25 mouse cellular contexts compared by ENCODE assay signal in the genomic region with DNA sequence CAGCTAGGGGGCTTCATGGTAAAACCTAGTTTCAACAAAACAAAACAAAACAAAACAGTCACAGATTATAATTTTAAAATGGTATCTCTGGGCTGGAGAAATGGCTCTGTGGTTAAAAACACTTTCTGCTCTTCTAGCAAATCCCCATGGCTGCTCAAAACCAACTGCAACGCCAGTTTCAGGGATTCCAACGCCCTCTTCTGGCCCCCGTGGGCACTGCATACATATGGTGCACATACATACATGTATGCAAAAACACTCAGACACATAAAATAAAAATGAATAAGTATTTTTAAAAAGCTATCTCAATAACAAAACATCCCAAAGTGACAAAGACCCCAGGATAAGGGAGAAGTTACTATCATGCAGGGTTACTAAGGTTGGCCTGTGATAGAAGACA. TPM values are rescaled to one million over a fixed set of nuclear protein-coding genes. Genes with fewer than 3 reads are reported as not detected.
A peak's percentile ranks its signal among the peaks of the same experiment; 100 is the strongest.
DNase-seq lines count a peak whose midpoint lies in the region; ATAC-seq and TF ChIP-seq lines count a peak whose summit lies in the region.
"Had no signal": no experiment of that assay in that cellular context is flagged by ENCODE, and none has a peak within 500 bp of the region (broad histone marks: within the 10 kb centered on the region; RNA-seq: fewer than 3 reads in every experiment).

No protein-coding gene starts in this region.

- no peaks in the 10 kb centered on the region for H3K4me1 ChIP-seq in hindbrain, postnatal 0 days (ENCODE audit: insufficient read depth, low read length)
- no peaks in the 10 kb centered on the region for H3K4me1 ChIP-seq in hindbrain, embryonic 11.5 days (replicated peaks; ENCODE audit: control insufficient read depth, insufficient read depth, low read length)
- peaks cover 2 to 19% of the 10 kb centered on the region in 2 experiments for H3K4me1 ChIP-seq in liver, embryonic 14.5 days (replicated peaks; ENCODE audit: control insufficient read depth in 2 of 2, insufficient read depth in 2 of 2, low read length in 1 of 2)
- no peaks in the 10 kb centered on the region for H3K4me1 ChIP-seq in liver, postnatal 0 days (ENCODE audit: insufficient read depth)
- peaks cover 2 to 13% of the 10 kb centered on the region in 2 experiments for H3K4me1 ChIP-seq in MEL (ENCODE audit: control insufficient read depth in 1 of 2, insufficient read depth in 2 of 2, low read length in 2 of 2)
- H3K4me1 ChIP-seq: embryonic facial prominence, embryonic 12.5 days; embryonic facial prominence, embryonic 15.5 days; hindbrain, embryonic 10.5 days had no signal

- no peak overlapping the region for H3K4me3 ChIP-seq in hindbrain, postnatal 0 days (ENCODE audit: low read length)
- no peak overlapping the region for H3K4me3 ChIP-seq in hindbrain, embryonic 11.5 days (ENCODE audit: low read depth, low read length)
- H3K4me3 ChIP-seq in liver, embryonic 14.5 days (ENCODE audit: insufficient read depth in 1 of 2, low read depth in 2 of 2, low read length in 2 of 2), result no peak overlapping the region
- H3K4me3 ChIP-seq in liver, postnatal 0 days (ENCODE audit: low read depth, low read length), result no peak overlapping the region
- no peak overlapping the region for H3K4me3 ChIP-seq in MEL (ENCODE audit: control insufficient read depth in 1 of 2, insufficient read depth in 1 of 2, low read depth in 2 of 2, low read length in 2 of 2)
- H3K4me3 ChIP-seq: embryonic facial prominence, embryonic 12.5 days; embryonic facial prominence, embryonic 15.5 days; heart, embryonic 10.5 days; hindbrain, embryonic 10.5 days had no signal

- H3K9me3 ChIP-seq in hindbrain, postnatal 0 days (ENCODE audit: low read length), result no peaks in the 10 kb centered on the region
- no peaks in the 10 kb centered on the region for H3K9me3 ChIP-seq in hindbrain, embryonic 11.5 days (ENCODE audit: control insufficient read depth, low read length)
- H3K9me3 ChIP-seq in liver, embryonic 14.5 days (ENCODE audit: control insufficient read depth, low read length), result no peaks in the 10 kb centered on the region
- no peaks in the 10 kb centered on the region for H3K9me3 ChIP-seq in liver, postnatal 0 days (ENCODE audit: low read length)
- no peaks in the 10 kb centered on the region for H3K9me3 ChIP-seq in MEL (replicated peaks; ENCODE audit: insufficient read depth, low read length)
- H3K9me3 ChIP-seq: embryonic facial prominence, embryonic 12.5 days; embryonic facial prominence, embryonic 15.5 days; G1E; heart, embryonic 10.5 days; hindbrain, embryonic 10.5 days had no signal

- 0 out of 2 replicates have a peak, but pooled peaks have one; percentile 4 for TF ChIP-seq CTCF in hindbrain, postnatal 0 days (IDR thresholded peaks at IDR 0.05; ENCODE audit: low read depth)
- TF ChIP-seq CTCF in liver, embryonic 14.5 days (IDR thresholded peaks at IDR 0.05; ENCODE audit: low read depth), result 0 out of 2 replicates have a peak, but pooled peaks have one; percentile 11
- TF ChIP-seq CTCF in liver, postnatal 0 days (IDR thresholded peaks at IDR 0.05; ENCODE audit: low read depth), result no peak
- TF ChIP-seq CTCF in MEL (IDR thresholded peaks at IDR 0.05 in 2 of 3, conservative IDR thresholded peaks at IDR 0.05 in 1 of 3; ENCODE audit: control insufficient read depth in 1 of 3, insufficient read depth in 1 of 3, low read depth in 2 of 3, low read length in 3 of 3, poor library complexity in 1 of 3, severe bottlenecking in 1 of 3), result peak in 2 of 3 experiments; percentile 11 to 25; a peak in 2 of 6 replicates

- no peaks in the 10 kb centered on the region for H3K27me3 ChIP-seq in hindbrain, postnatal 0 days (ENCODE audit: insufficient read depth, low read length)
- H3K27me3 ChIP-seq in hindbrain, embryonic 11.5 days (ENCODE audit: control insufficient read depth, insufficient read depth, low read length), result no peaks in the 10 kb centered on the region
- H3K27me3 ChIP-seq in liver, embryonic 14.5 days (ENCODE audit: control insufficient read depth, insufficient read depth, low read length), result no peaks in the 10 kb centered on the region
- H3K27me3 ChIP-seq in liver, postnatal 0 days (ENCODE audit: insufficient read depth, low read length), result no peaks in the 10 kb centered on the region
- no peaks in the 10 kb centered on the region for H3K27me3 ChIP-seq in MEL (ENCODE audit: control insufficient read depth in 1 of 2, insufficient read depth in 2 of 2, low read length in 2 of 2)
- H3K27me3 ChIP-seq: embryonic facial prominence, embryonic 12.5 days; embryonic facial prominence, embryonic 15.5 days had no signal

- no peak for DNase-seq in hindbrain, postnatal 0 days (ENCODE audit: low spot score)
- no peak for DNase-seq in hindbrain, embryonic 11.5 days (ENCODE audit: low spot score)
- DNase-seq in liver, embryonic 14.5 days (ENCODE audit: low read depth in 3 of 3, low spot score in 3 of 3), result no peak
- DNase-seq in liver, postnatal 0 days, result no peak
- DNase-seq in MEL (ENCODE audit: low read depth, low spot score) (no peak), ZHBTc4 (ENCODE audit: low read depth, low spot score) (peak; percentile 55)
- DNase-seq in gastrocnemius, postnatal 25 days, result no peak
- DNase-seq: adrenal gland, postnatal 10 days; adrenal gland, postnatal 36 days; cerebellum, adult 2 months; cerebellum, adult 9-11 months; cerebellum, postnatal 25 days; forebrain, postnatal 0 days; gastrocnemius, postnatal 10 days; heart, adult 18-20 months; heart, postnatal 36 days had no signal

- ATAC-seq in hindbrain, postnatal 0 days, result no peak
- ATAC-seq in hindbrain, embryonic 11.5 days (ENCODE audit: low FRiP score), result no peak
- no peak for ATAC-seq in liver, embryonic 14.5 days (ENCODE audit: insufficient read depth)
- ATAC-seq in liver, postnatal 0 days, result no peak
- ATAC-seq in CD4-positive, CD25-positive, alpha-beta regulatory T cell, adult 4 months, result no peak
- ATAC-seq: forebrain, embryonic 14.5 days; forebrain, postnatal 0 days; intestine, postnatal 0 days had no signal

- H3K4me2 ChIP-seq in hindbrain, postnatal 0 days (ENCODE audit: low read depth, low read length), result no peak overlapping the region
- no peak overlapping the region for H3K4me2 ChIP-seq in hindbrain, embryonic 11.5 days (replicated peaks; ENCODE audit: low read depth, low read length)
- no peak overlapping the region for H3K4me2 ChIP-seq in liver, embryonic 14.5 days (ENCODE audit: low read depth)
- no peak overlapping the region for H3K4me2 ChIP-seq in liver, postnatal 0 days (ENCODE audit: low read depth, low read length)
- H3K4me2 ChIP-seq: embryonic facial prominence, embryonic 12.5 days; embryonic facial prominence, embryonic 15.5 days; hindbrain, embryonic 14.5 days had no signal

- WGBS in hindbrain, postnatal 0 days, result 92% methylated on average over 3 of the region's 3 CpGs
- WGBS in hindbrain, embryonic 11.5 days, result 89% methylated on average over 3 of the region's 3 CpGs
- 74% methylated on average over 3 of the region's 3 CpGs for WGBS in liver, embryonic 14.5 days (ENCODE audit: insufficient replicate concordance)
- WGBS in liver, postnatal 0 days (ENCODE audit: insufficient replicate concordance), result 89% methylated on average over 3 of the region's 3 CpGs

- no peak for TF ChIP-seq POLR2A in MEL (IDR thresholded peaks at IDR 0.05; ENCODE audit: control insufficient read depth in 1 of 2, insufficient read depth in 1 of 2, low read depth in 1 of 2, low read length in 2 of 2, poor library complexity in 1 of 2)

- no peak overlapping the region for H3K27ac ChIP-seq in hindbrain, postnatal 0 days
- no peak overlapping the region for H3K27ac ChIP-seq in hindbrain, embryonic 11.5 days (ENCODE audit: low read depth, low read length)
- no peak overlapping the region for H3K27ac ChIP-seq in liver, embryonic 14.5 days
- no peak overlapping the region for H3K27ac ChIP-seq in liver, postnatal 0 days (ENCODE audit: low read depth)
- H3K27ac ChIP-seq in MEL (ENCODE audit: control insufficient read depth, low read depth, low read length), result no peak overlapping the region
- H3K27ac ChIP-seq: embryonic facial prominence, embryonic 12.5 days; embryonic facial prominence, embryonic 15.5 days; heart, embryonic 10.5 days; hindbrain, embryonic 10.5 days; hindbrain, embryonic 14.5 days had no signal

- H3K36me3 ChIP-seq in hindbrain, postnatal 0 days (ENCODE audit: insufficient read depth, low read length), result peaks cover 8% of the 10 kb centered on the region; the same call in 1 of the 2 replicates
- H3K36me3 ChIP-seq in hindbrain, embryonic 11.5 days (ENCODE audit: control insufficient read depth, insufficient read depth, low read length), result no peaks in the 10 kb centered on the region
- H3K36me3 ChIP-seq in liver, embryonic 14.5 days (replicated peaks; ENCODE audit: control insufficient read depth, insufficient read depth, low read depth), result no peaks in the 10 kb centered on the region
- H3K36me3 ChIP-seq in liver, postnatal 0 days (replicated peaks; ENCODE audit: insufficient read depth, low read length), result peaks cover 40% of the 10 kb centered on the region
- peaks cover 2 to 15% of the 10 kb centered on the region in 2 experiments for H3K36me3 ChIP-seq in MEL (ENCODE audit: control insufficient read depth in 1 of 2, insufficient read depth in 2 of 2, low read length in 2 of 2)

- H3K9ac ChIP-seq in hindbrain, postnatal 0 days (replicated peaks; ENCODE audit: low read length), result no peak overlapping the region
- no peak overlapping the region for H3K9ac ChIP-seq in hindbrain, embryonic 11.5 days (ENCODE audit: low read depth, low read length)
- no peak overlapping the region for H3K9ac ChIP-seq in liver, embryonic 14.5 days (replicated peaks)
- H3K9ac ChIP-seq in liver, postnatal 0 days (replicated peaks), result no peak overlapping the region
- H3K9ac ChIP-seq in MEL (ENCODE audit: control insufficient read depth, low read depth, low read length, poor library complexity, severe bottlenecking), result no peak overlapping the region
- H3K9ac ChIP-seq: embryonic facial prominence, embryonic 12.5 days; embryonic facial prominence, embryonic 15.5 days; forebrain, postnatal 0 days; hindbrain, embryonic 14.5 days had no signal

- no peak for TF ChIP-seq RAD21 in MEL (IDR thresholded peaks at IDR 0.05; ENCODE audit: low read depth, low read length)

- TF ChIP-seq EP300 in liver, embryonic 14.5 days (IDR thresholded peaks at IDR 0.05; ENCODE audit: low read depth), result no peak
- TF ChIP-seq EP300 in liver, postnatal 0 days (IDR thresholded peaks at IDR 0.05; ENCODE audit: low read depth), result no peak
- no peak for TF ChIP-seq EP300 in MEL (IDR thresholded peaks at IDR 0.05; ENCODE audit: low read depth in 1 of 2, low read length in 2 of 2)

- no peaks in the 10 kb centered on the region for H3K79me2 ChIP-seq in MEL (ENCODE audit: control insufficient read depth, insufficient read depth, low read length, poor library complexity)

RNA-seq across cellular contexts. Expression of a gene that starts 46.4 kb away (rescaled TPM):
- total RNA-seq in hindbrain, postnatal 0 days (2014; rRNA removed), result 21.9 and 40.1 TPM in 2 replicates
- 5.0 and 5.1 TPM in 2 replicates for polyA plus RNA-seq in hindbrain, postnatal 0 days (2015; fragmentation: Nextera tagmentation; extraction: Ambion mirVana)
- polyA plus RNA-seq in hindbrain, embryonic 11.5 days (2014; fragmentation: Nextera tagmentation; extraction: Ambion mirVana), result 10.6 and 12.3 TPM in 2 replicates
- 13.8 and 16.5 TPM in 2 replicates for polyA plus RNA-seq in liver, embryonic 14.5 days (2012; rRNA removed)
- 11.2 and 14.1 TPM in 2 replicates for polyA plus RNA-seq in liver, embryonic 14.5 days (2014; fragmentation: Nextera tagmentation; extraction: Ambion mirVana)
- polyA plus RNA-seq in liver, postnatal 0 days (2015; fragmentation: Nextera tagmentation; extraction: Ambion mirVana), result 11.8 and 12.7 TPM in 2 replicates
- 36.3 and 44.8 TPM in 2 replicates for total RNA-seq in MEL (2012; rRNA removed)
- polyA plus RNA-seq in MEL (2012; ENCODE audit: insufficient read depth in 1 of 2, insufficient read length in 2 of 2, low read depth in 1 of 2, low replicate concordance in 2 of 2, missing spikeins in 1 of 2), result 10 to 100 TPM; 59.9 to 93.6 TPM
- total RNA-seq in gastrocnemius, postnatal 25 days (2021), result 10 to 100 TPM; 18.2 to 18.8 TPM
- 100 to 1,000 TPM in 1 of 2 experiments, 10 to 100 TPM in 1; 81.1 to 109 TPM for polyA plus RNA-seq in CD4-positive, CD25-positive, alpha-beta regulatory T cell, adult 4 months (2017; shearing (Covaris generic))
